Mouse (Mus musculus): ENCODE measurements around the gene Tymp.
A peak's percentile ranks its signal among the peaks of the same experiment; 100 is the strongest.

Gene Tymp

GRCm38 (mm10) chr15:89376957-89377356 lies at the start of gene Tymp:
Tymp (minus strand) TSS chr15:89377039.
- no peak for DNase-seq (ENCODE audit: low spot score in 2 of 2)

DNA sequence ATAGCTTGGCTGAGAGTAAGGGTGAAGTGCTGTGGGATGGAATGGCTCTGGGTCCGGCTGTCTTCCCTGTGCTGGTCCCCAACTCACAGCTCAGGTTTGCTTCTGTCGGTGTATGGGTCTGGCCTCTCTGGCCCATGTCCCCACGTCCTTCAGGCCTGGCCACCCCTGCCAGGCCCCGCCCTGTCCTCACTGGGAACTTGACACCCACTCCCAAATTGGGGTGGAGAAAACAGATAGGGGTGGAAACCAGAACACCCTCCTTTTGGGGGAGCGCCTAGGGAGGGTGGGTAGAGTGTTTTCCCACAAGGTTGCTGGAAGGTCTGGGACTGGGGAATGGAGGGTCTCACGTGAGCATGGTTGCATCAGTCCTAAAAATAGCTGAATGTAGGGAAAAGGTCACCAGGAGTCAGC lies 48.9 kb upstream of the Tymp start, which contains the start of gene Cpt1b:
Gene Cpt1b (minus strand): TSS at position 153 of the 411 bp plus-strand sequence.
- DNase-seq (ENCODE audit: low spot score in 2 of 2): no peak

GRCm38 (mm10) chr15:89424621-89425020 lies 47.8 kb upstream of the Tymp start:
- DNase-seq (ENCODE audit: low spot score in 2 of 2): no peak

DNA sequence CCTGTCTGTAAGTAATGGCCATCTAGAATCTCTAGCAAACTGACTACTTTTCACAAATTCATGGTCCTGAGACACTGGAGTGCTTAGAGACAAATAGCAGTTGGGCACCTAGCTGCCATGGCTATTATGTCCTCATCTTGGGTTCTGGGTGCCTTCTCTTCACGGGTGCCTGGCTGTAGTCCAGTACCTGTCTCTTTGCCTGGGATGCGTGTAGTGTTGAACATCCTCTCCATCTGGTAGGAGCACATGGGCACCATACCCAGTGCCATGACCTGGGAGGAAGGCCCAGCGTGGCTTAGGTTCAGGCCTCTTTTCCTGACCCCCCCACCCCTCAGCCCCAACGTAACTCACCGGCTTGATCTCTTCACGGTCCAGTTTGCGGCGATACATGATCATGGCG lies 45.1 kb upstream of the Tymp start:
- no peak for DNase-seq (ENCODE audit: low spot score in 2 of 2)

GRCm38 (mm10) chr15:89415282-89415681 lies 38.4 kb upstream of the Tymp start:
- DNase-seq (ENCODE audit: low spot score in 2 of 2): no peak

DNA sequence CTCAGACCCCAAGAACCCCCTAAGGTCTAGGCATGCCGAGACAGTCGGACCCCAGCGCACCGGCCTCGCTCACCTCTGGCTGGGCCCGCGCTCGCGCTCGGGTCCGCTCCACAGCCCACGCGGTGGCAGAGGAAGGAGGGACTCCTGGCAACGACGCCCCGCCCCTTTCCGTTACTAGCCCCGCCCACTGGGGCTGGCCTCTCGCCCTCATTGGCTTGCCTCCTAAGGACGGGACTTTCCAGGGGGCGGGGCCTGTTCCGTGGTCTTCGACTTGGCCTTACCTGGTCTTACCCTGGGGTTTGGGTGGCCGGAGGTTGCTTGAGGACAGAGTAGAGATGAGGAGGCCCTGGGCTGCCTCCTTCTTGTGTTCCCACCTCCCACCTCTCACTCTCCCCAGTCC lies 33.3 kb upstream of the Tymp start, which contains the start of gene Syce3:
Gene Syce3 (minus strand): TSS at position 386 of the 400 bp plus-strand sequence.
- no peak for DNase-seq (ENCODE audit: low spot score in 2 of 2)

DNA sequence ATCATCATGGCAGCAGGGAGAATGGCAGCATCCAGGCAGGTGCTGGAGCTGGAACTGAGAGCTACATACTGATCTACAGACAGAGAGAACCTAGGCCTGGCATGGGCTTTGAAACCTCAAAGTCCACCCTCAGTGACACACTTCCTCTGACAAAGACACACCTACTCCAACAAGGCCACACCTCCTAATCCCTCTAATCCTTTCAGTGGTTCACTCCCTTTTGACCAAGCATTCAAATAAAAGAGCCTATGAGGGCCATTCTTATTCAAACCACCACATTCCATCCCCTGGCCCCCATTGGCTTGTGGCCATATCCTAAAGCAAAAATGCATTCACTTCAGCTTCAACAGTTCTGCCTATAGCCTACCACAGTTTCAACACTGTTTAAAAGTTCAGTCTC lies 29.9 kb upstream of the Tymp start:
- DNase-seq (ENCODE audit: low spot score in 2 of 2): no peak

DNA sequence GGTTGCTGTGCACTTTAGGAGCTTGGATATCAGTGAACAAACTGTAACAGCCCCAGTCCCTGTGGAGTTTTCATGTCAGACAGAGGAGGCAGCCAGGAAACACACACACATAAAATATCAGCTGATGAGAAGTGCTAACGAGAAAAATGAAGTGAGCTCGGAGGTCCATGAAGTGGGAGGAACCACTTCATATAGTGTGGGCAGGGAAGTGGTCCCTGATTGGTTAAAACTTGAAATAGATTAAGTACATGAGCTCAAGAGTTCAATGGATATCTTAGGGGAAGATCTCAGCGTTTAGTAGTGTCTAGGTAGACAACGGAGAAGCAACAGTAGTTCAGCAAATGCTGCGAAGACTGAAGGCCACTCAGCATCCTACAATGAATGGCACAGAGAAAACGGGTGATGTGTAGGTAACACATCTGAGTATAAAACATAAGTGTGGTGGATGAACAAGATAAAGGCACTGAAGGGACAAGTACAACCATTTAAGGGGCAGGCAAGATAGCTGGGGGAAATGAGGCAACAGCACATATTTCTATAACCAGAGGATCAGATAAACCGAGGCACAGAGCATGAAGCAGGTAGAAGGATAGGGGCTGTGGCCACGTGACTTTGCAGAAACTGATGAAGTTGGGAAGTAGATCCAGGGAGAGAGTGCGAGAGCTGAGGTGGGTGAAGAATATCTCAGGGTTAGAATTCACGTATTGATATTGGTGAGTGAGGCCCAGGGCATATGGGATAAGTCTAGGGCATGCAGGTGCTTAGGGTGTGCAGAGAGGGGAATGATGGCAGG lies 28.2 kb upstream of the Tymp start:
- no peak for DNase-seq (ENCODE audit: low spot score in 2 of 2)

DNA sequence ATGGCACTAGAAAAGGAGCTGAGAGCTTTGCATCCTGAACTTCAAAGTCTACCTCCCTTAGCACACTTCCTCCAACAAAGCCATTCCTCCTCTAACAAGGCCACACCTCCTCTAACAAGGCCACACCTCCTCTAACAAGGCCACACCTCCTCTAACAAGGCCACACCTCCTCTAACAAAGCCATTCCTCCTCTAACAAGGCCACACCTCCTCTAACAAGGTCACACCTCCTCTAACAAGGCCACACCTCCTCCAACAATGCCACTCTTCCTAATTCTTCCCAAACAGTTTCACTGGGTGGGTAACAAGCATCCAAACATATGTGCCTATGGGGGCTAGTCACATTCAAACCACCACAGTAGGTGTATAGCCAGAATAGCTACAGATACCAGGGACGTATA lies 25.6 kb upstream of the Tymp start:
- DNase-seq (ENCODE audit: low spot score in 2 of 2): no peak

- DNase-seq (ENCODE audit: low spot score in 2 of 2): no peak
Observed at GRCm38 (mm10) chr15:89399716-89400115, 22.9 kb upstream of the Tymp start.

DNA sequence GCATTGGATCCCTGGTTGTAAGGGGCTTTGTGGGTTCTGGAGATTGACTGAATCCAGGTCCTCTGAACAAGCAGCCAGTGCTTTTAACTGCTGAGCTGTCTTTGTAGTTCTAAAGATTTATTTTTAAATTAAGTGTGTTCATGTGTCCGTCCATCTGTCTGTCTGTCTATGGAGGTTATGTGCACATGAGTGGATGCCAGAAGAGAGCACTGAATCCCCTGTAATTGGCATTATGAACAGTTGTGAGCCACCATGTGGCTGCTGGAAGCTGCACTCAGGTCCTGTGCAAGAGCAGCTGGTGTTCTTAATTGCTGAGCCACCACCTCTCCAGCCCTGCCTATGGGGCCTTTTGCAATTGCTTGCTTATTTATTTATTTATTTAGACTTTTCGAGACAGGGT lies 21.3 kb upstream of the Tymp start:
- no peak for DNase-seq (ENCODE audit: low spot score in 2 of 2)

DNA sequence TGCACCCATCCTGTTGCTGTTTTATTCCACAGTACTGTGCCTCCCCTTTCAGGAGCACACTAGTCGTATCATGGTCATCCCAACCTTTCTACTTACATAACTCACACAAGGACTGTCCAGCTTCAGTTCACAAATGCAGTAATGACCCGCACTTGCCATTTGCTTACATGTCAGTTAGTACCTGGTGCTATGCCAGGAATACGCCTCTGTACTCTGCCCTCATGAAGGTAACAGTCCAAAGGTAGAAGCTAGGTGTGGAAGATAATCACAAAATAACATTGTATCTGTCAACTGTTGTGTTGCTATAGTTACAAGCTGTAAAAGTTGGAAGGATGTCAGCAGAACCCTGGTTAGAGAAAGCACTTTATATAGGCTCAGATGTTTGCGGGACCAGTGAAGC lies 20.0 kb upstream of the Tymp start:
- no peak for DNase-seq (ENCODE audit: low spot score in 2 of 2)

- no peak for DNase-seq (ENCODE audit: low spot score in 2 of 2)
Observed at GRCm38 (mm10) chr15:89390081-89390480, 13.2 kb upstream of the Tymp start.

DNA sequence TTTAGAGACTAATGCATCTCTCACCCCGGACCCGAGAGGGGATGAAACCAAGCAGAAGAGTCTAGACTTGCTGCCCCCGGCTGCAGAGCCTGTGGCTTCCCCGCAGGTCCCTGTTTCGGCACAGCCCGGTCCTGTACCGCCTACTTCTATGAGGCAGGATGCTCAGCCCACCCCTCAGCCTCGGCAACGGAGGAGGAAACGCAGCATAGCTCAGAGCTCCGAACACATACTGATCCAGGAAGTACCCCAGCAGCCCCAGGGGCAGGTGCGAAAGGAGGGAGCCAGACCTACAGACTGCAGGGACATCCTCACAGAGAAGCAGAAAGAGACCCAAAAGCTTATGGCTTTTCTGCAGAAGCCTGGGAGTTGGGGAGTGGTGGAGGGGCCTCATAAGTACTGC lies 10.3 kb upstream of the Tymp start:
- no peak for DNase-seq (ENCODE audit: low spot score in 2 of 2)

DNA sequence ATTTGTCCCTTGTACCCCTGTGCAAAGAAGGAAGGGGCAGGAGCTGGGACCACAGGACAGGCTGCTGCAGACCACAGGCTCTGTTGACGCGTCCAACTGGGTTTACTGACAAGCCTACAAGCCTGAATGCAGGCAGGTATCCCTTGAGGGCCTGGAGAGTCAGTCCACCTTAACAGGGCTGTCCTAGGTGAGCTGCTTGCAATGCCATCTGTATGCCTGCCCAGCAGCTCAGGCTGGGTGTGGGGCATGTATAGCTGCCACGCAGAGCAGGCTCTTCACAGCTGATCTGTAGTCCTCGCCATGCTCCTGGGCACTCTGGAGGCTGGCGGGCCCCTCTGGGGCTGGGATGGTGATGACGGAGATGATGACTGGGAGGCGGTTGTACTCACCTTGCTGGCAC lies 7.8 kb upstream of the Tymp start, which contains the start of gene Klhdc7b:
Gene Klhdc7b (plus strand): TSS at position 301 of the 400 bp plus-strand sequence.
- DNase-seq (ENCODE audit: low spot score in 2 of 2): no peak

DNA sequence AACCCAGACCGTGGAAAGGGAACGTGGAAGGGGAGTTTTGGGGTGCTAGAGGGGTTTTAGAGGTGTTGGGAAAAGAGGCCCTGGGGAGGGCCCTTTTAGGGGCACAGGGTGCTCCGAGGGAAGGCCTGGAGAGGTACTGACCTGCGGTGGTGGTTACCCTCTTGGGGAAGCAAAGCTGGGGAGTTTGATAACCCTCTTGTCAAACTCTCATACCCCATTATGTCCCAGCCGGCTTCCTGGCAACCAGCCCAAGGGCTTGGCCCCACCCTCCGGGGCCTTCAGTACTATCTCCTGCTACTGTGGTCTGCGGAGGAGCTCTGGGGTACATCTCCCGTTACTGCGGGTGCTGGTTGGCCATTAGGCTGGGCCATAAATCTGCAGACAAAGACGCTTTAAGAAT lies 2.6 kb upstream of the Tymp start:
- peak; percentile 43 to 51 for DNase-seq (ENCODE audit: low spot score in 2 of 2)

DNA sequence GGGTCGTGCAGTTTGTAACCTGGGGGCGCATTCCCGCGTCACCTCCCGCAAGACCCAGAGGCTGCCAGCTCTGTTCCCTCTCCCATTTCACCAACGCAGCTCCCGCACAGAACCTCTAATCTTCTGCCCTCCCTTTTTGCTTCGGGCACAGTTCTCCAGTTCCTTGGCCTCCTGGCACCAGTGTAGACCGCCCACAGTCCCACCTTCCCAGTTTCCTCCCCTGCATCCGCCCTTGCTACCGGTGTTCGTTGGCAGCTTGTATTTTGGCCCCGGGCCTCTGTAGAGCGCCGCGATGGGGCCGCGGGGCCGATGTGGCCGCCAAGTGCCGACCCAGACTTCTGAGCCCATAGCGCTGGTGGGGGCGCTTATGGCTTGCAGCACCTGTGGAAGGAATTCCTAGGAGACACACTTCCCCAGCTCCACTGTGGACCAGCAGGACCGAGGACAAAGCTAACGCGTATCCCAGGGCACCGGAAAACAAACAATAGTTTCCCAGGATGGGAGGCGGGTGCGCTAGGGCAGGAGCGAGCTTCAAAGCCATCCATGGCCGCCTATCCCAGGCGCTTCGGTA lies 2.1 kb upstream of the Tymp start, which contains the start of gene Odf3b:
Gene Odf3b (minus strand): TSS at position 452 of the 571 bp plus-strand sequence.
- DNase-seq (ENCODE audit: low spot score in 2 of 2): no peak

DNA sequence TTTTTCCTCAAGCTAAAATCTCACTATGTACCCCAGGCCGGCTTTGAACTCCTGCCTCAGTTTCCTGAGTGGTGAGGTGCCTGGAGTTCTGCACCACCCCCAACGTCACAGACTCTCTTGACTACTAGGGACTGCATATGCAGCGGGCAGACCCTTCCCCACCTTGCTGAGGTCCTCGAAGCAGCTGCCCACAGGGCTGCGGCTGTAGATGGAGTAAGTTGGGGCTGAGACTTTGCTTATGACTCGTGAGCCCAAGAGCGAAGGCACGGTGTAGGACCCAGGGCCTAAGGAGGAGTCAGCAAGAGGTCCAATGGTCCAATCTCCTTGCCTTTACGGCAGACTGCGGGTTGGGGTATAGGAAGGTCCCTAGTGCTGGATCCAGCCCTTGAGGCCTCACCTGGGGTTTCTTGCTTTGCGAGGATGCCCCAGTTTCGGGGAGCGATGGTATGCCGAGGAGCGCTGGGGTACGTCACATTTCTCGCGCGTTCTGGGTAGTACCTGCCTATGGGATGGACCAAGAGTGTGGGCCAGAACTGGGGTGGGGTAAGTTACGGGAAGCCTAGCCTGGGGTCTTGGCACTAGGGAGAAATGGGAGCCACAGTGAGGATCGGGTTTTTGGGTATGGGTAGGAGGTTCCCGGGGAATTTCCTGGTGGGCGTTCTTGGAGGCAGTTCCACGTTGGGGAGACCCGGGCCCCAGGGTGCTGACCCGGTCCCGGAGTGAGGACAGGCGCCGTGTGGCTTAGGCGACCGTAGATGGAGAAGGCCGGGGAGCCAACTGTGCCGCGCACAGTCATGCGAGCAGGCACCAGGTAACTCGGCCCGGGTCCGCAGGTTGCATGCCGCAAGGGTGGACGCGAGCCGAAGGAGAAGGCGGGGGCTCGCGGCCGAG lies 1.3 kb upstream of the Tymp start:
- DNase-seq (ENCODE audit: low spot score in 2 of 2): no peak

DNA sequence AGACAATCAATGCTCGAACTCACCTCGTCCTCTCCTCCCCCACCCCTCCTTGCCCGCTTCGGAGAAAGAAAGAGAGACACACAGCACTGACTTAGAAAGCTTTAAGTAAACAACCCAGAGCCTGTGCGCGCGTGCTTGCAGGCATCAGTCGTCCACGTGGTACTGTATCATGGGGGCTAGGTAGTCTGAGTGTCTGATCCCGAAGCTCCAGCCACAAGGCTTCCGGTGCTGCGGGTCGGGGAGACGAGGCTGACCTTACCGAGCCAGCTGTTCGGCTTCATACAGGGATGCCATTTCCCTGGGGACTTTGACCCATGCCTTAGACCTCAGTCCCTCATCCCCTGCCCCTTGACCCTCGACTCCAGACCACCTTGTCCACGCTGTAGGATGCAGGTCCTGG lies 523 bp upstream of the Tymp start:
- no peak for DNase-seq (ENCODE audit: low spot score in 2 of 2)

DNA sequence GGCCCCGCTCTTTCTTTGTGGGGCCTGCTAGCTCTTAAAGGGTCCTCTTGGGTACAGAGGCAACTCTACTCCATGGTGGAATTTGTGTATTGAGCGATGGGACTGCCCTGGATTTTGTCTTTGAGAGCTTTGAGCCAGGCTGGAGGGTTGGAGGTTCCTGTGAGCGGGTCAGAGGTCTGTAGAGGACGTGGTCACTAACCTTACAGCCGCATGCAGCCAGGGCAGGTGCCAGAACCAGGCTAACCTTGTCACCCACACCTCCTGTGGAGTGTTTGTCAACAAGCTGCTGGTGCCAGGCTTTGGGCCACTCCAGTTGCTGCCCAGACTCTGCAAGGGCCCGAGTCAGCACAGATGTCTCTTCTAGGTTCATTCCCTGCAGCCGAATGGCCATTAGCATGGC lies 799 bp downstream of the Tymp start:
- no peak for DNase-seq (ENCODE audit: low spot score in 2 of 2)

- no peak for DNase-seq (ENCODE audit: low spot score in 2 of 2)
Observed at GRCm38 (mm10) chr15:89374801-89375534, 1.9 kb downstream of the Tymp start.

GRCm38 (mm10) chr15:89374340-89374739 lies 2.5 kb downstream of the Tymp start:
- DNase-seq (ENCODE audit: low spot score in 2 of 2): no peak
